Mouse (Mus musculus) cerebellum, adult 11 months (tissue): ENCODE measurements around the gene Moxd1.
"Not testable (repeated sequence)": the region's sequence is repeated elsewhere in the genome, so short reads cannot be mapped to it uniquely, and the experiment has no call there.

Experiments
- DNase-seq: peaks from one replicate; pipeline ENCODE4 v3.0.0; 2022

The Moxd1 gene

DNA sequence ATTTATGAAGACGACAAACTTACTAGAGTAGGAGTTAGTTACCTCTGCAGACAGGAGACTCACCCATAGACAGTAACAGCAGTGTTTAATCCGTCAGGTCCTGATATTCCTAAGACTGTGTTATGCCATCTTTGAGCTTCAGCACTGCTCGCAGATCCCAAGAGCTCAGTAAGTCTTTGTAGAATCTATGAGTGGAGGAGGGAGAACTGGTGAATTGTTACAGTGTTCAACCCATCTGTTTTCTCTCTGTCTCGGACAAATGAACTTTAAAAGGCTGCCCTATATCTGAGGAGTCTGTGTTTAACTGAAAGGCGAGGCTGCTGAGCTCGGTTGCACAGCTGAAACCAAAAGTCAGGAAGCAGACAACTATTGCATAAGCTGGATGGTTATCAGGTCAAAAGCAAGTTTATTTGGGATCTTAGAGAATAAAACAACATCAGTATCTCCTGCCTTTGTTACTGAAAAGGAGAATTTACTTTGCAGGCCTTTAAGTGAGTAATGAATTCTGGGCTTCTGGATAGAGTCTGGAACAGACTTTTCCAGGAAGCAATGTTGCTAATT lies 47.8 kb downstream of the Moxd1 start:
- DNase-seq = no peak

DNA sequence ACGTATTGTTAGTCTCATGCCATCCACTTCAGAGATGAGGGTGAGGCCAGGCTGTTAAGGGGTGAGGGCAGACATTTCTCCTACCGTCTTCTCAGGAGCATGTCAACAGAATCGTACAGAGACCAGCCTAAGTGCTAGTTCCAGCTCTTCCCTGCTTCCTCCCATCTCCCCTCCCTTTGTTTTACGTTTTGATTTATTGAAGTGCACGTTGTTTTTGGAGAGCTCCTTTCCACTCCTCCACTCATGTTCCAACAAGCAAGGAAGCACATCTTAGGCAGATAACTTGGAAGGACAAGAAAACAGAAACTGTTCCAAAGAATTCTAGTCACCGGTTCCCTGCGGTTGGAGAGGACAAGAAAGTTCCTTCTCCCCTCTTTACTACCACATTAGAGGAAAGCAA lies 52.9 kb downstream of the Moxd1 start:
- DNase-seq = no peak

DNA sequence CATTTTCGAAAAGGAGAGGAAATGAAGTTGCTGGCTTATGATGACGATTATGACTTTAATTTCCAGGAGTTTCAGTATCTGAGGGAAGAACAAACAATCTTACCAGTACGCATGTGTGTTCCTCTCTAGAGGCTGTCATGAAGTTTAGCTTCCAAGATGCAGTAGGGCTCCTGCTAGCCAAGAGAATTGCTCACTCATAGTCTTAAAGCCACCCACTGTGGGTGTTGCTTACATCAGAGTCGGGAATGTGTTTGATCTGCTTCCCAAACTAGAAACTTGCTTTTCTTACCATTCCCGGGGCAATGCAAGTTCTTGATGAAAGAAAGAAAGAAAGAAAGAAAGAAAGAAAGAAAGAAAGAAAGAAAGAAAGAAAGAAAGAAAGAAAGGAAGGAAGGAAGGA lies 59.3 kb downstream of the Moxd1 start:
- no peak for DNase-seq

DNA sequence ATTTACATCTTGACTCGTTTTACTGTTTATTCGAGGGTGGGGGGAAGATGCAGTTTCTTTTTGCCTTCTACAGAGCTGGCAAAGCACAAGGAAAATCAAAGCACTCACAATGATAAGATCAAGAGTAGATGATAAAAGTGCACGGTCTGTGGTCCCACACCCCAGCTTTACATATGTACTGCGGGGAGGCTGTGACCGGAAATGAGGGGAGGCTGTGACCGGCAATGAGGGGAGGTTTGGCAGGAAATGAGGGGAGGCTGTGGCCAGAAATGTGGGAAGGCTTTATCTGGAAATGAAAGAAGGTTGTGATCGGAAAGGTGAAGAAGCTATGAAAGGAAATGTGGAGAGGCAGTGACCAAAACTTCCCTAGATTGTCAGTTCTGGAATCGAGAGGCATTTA lies 68.3 kb downstream of the Moxd1 start:
- no peak for DNase-seq

DNA sequence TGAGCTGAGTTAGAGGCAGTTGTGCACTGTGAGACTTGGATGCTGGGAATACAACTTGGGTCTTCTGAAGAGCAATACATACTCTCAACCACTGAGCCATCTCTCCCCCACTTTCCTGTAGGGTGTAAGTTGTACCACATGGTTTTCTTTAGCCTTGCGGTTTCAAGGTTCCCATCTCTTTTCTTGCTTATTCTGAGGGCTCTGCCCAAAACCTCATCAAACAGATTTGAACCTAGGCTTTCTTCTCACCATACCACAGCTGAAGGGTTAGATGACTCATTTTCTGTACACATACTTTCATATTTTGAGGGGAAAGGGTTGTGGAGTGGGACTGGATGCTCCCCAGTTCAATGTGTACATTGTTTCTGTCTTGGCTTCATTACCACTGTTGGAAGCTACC lies 69.4 kb downstream of the Moxd1 start:
- DNase-seq = no peak

DNA sequence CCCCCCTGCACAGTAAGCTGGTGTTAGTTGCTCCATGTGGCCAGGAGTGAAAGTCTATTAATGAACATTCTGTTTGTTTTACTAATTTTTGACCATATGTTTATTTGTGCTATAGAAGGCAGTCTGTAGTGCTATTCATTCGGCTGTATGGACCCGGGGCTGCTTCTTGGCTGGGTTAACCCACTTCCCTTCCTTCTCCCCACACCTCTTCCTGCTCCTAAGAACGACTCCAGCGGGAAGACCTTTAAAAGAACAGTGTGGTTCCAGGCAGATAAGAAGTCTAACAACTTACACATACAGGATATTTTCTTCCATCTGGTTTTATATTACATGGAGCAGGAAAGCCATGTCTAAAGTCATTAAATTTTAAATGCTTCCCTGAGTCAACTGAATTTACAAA lies 73.3 kb downstream of the Moxd1 start:
- DNase-seq = no peak

DNA sequence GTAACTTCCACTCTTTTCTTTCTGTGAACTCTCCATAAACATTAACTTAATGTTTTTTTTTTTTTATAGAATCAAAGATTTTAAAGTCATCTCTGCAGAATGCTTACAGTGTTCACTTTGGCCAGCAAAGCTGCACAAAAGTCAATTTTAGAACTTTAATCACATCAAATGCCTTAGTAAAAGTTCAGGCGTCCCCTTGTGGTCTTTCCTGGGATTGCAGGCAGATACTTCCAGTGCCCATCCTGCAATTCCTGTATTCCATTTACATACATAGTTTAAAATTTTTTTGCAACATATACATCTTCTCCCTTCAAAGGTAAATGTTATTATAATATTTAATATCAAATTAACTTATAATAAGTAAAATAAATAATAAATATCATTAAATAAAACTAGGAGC lies 74.5 kb downstream of the Moxd1 start:
- DNase-seq = no peak

DNA sequence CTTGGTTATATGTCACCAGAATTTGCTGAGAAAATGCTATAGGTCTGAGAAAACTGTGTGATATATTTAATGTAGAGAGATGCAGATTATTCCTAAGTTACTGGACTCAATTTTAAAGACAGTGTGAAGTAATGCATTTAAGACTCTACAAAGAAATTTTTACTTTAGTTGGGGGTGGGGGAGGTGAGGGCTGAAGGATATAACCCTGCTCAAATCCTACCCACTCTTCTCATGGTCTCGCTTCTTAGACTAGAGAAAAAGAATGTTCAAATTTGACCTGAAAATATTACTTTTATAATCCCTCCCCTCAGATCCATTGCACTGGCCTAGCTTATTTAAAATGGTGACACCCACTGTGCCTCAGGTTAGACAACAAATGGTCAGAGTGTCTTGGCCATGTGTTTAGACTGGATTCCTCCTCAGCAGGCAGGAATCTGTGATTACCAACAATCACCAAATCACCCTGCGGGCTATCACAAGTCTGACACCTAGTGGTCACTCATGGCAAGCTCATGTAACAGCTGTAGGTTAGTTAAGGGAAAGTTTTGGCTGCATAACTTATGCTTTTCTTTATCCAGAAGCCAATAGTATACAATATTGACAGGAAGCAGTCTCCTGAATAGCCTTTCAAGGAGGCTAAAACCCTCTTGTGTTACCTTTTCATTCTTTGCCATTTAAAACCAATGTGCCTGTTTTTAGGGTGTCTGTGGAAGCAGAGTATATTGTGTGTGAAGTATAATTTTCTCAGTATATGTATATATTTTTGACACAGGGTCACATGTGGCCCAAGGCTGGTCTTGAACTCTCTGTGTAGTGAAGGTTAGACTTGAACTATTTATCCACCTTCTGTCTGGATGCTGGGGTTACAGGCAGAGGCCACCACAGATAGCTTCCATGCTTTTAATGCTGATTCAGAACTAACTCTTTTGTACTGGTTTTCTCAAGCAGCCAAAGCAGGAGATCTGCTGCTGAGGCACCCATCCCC lies 75.2 kb downstream of the Moxd1 start:
- DNase-seq = peak; percentile 12

DNA sequence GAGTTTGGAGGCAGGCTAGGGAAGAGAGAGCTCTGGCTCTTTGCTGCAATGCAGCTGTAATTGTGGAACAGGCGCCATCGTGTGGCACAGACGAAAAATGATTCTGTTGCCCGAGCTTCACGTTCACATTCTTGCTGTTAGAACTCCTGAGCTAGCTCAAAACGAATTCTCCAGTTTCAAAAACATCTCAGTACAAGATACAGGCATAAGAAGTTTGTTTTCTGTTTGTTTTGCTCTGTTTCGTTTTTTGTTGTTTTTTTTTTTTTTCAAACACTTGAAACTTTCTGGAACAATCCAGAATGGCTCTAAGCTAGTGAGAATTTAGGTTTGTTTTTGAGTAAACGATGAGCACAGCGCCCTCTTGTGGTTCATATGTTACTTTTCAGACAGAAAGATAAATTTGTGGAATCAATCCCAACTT lies 88.9 kb downstream of the Moxd1 start:
- peak; percentile 12 for DNase-seq

DNA sequence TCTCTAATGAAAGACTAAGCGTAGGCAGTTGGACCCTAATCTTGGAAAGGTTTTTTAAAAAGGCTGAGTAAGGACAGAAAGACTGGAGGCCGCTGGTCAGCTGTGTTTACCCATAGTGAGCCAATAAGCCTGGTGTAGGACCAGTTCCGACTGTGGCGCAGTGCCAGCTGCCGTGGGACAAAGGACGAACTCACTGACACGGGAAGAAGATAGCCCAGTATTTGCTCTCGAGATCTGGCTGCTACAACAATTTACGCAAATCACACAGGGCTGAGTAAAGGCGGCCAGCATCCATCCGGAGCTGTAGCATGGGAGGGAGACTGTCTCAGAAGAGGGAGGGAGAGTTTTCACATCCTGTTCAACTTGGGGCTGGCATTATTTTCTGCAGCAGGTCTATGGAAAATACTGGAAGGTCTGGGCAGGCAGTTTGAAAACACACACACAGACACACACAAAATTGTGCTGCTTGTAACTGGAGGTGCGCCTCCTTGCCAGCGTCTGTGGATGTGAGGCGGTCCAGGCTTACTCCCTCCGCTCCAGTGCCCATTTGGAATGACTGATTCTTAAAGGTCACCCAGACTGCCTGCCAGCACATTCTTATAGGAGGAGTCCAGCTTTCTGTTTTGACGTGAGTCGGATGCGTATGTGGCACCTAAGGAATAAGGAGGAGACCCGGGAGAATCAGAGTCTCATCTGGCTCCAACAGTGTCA lies 94.0 kb downstream of the Moxd1 start:
- peak; percentile 16 for DNase-seq

DNA sequence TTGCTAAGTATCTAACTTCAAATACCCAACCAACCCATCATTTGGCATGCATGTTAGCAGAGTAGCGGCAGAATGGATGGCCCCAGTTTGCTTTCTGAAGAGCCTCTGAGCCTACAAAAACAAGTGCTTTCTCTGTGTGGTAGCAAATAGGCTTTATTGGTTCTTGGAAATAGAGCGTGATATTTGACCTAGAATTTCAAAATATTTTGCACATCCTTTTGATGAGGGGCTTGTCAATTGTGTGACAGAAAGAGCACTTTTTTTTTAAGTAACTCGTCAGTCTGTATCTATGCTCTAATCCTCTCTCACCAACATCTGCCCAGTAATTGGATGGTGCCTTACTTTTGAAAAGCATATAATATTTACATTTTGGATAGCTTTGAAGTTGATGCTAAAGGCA lies 97.0 kb downstream of the Moxd1 start:
- no peak for DNase-seq

DNA sequence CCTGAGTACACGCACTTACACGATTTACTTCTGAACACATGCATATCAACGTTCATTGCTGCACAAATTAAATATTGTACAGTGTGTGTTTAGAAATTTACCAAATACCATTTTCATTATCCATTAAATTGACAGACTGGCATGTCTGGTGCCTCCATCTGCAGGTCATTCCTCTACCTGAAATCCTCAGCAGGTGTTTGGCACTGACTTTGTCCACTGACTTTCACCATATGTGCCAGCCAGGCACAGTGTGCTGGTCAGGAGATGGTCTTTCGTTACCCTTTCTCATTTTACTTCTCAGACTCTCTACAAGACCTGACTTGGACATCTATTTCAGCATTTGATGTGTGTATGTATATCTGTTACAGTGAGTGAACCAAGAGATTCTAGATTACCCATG lies 99.7 kb downstream of the Moxd1 start:
- DNase-seq = no peak

DNA sequence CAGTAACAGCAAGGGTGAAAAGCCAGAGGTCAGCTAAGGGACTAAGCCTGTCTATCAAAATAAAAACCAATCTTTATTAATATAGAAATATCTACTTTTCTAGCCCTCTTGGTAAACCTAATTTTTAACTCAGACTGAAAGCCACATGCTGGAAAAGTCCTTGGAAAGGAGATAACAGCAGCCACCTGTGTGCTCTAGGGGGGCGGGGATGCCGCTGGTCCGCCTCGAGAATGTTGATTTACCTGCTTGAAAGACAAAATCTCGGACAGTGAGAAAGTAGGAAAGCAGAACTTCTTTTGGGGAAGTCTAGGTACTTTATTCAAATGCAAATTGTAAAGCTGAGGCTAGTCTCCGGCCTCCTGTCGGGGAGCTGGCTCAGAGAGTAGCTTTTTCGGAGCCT lies 103.9 kb downstream of the Moxd1 start:
- not testable (repeated sequence) for DNase-seq

DNA sequence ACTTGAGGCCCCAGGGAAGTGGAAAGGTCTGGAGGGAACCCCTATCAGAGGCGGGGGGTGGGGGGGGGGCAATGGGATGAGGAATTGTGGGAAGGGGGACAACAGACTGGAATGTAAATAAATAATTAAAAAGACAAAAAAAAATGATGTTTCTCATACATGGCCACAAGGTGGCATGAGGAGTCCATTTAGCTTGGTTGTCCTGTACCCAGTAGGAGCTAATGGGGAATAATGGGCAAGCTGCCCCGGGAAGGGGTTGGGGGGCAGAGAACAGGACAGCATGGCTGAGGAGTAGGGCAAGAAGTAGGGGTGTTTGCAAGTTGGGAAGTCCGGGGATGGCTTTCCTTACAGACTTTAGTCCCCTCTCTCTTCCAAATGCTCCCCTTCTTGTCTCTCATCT lies 109.5 kb downstream of the Moxd1 start:
- DNase-seq = no peak

DNA sequence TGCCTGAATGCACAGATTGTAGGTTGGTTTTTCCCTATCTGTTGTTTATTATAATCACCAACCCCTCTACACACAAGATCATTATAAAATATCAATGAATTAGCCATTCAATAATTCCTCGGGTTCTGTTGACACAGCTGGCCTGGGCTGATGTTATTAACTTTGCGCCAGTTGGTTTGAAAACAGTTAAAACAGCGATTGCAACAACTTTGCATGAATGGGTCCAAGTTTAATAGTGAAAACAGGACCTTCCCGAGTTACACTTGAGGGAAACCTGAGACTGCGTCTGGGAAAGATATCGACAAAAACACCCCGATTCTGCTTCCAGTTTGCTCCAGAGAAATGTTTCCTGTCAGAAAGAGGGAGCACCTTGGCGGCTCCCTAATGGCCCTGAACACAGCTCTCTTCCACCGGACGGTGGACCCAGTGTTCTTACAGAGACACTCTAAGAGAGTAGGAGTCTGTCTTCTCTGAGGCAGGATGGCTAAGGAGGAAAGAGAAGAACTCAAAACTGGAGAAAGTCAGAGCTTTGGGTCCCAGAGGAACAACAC lies 116.4 kb downstream of the Moxd1 start:
- DNase-seq = no peak

DNA sequence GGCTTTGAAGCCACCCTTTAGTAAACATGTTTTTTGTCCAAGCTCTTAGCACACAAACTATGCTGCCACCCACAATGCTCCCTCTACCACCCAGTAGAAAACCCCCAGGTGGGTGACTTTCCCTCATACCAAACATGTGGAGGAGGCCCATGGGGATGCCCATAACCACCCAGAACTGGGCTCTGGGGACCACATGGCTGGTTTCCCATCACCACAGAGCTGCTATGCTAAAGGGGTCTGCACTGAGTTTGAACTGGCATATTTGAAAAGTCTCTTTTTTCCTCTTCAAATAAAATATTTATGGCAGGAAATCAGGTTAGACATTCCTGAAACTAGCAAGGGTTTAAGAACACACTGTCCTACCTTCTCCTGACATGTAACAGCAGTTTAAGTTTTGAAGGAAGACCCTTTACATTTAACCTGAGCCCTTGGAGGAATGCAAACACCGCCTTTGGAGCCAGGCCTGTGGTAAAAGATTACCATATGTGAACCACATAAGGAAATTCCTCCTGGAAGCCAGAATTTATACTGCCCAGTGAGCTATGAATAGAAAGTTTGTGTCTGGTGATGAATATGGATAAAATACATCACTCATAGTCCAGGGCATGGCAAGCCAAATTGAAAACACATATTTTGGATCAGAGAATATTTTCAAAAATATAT lies 117.4 kb downstream of the Moxd1 start:
- DNase-seq = no peak

DNA sequence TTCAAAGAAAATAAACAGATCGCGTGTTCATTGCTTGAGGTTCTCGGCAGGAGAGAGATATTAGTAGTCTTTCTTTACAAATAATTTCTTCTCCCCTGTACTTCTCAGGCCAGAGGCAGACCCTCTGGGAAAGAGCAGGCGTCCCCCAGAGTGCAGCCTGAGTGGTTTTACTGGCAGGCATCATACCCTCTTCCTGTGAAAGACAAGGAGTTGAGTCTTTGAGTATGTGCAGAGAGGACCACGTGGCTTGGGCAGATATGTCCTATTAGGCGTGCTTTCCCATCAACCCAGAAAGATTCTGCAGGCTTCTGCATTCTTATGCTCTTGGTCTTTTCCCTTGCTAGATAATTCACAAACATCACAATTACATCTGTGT lies 117.9 kb downstream of the Moxd1 start:
- DNase-seq = no peak

DNA sequence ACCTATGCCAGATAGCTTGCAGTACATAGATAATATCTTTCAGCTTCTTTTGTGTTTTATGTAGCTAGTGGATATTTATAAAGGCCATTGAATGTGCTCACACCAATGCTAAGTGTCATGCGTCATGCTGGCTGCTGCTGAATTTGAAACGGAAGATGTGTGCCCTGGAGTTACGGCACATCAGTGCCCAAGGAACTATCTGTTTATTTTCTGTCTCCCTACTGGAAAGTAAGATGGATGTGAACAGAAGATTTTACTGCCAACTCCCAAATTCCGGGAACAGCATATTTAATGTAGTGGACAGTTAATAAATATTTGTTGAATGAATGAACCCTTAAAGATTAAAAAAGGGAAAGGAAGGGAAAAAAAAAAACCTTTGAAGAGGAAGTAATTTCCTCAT lies 119.8 kb downstream of the Moxd1 start:
- no peak for DNase-seq
